Mouse (Mus musculus) heart, adult 2 months (tissue): ENCODE results near the gene Trim2.

Experiments
- CTCF ChIP-seq: fragments of 200-600 bp; IDR thresholded peaks from 2 replicates; pipeline ENCODE4 v1.8.1; 2022; ENCODE audit warnings: antibody characterized with exemption, mild to moderate bottlenecking, moderate library complexity
- POLR2A ChIP-seq: fragments of 200-500 bp; IDR thresholded peaks from 2 replicates; pipeline ENCODE4 v1.6.1; 2011; ENCODE audit warnings: mild to moderate bottlenecking, low read depth, low read length, control low read depth; ENCODE audit not compliant: insufficient read depth

DNA sequence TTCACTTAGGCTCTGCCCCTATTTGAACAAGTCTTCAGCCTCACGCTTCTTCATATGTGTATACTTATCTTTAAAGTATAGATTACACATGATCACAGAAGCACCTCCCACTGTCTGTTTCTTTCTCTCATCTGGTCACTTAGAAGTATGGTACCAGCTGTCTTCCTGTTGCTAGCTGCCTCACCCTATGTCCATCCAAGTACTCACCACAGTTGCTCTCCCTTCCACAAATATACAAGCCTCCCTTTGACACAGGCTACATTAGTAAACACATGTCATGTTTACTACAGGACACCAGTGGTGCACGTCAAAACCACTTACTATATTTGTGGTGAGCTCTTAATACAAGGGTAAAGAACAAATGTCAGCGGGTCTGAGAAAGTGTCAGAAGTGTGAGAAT is 175.3 kb downstream of the Trim2 start:
- TF ChIP-seq CTCF = no peak
- no peak for TF ChIP-seq POLR2A
